Mouse (Mus musculus): Measurements from ENCODE around the gene Tdp1.

Tdp1 gene

GRCm38 (mm10) chr12:99952928-99953327, 68.6 kb downstream of the Tdp1 start:
- Histone ChIP-seq H3K27me3 (ENCODE audit: insufficient read depth, low read length) (no peaks in the 10 kb centered on the region), H3K36me3 (ENCODE audit: insufficient read depth, low read length) (peaks cover 31% of the 10 kb centered on the region), H3K9me3 (ENCODE audit: low read length) (no peaks in the 10 kb centered on the region), H3K4me3 (replicated peaks; ENCODE audit: low read length) (no peak overlapping the region), H3K4me1 (replicated peaks; ENCODE audit: low read depth, low read length) (no peaks in the 10 kb centered on the region)
- no peak for TF ChIP-seq NANOG (IDR thresholded peaks at IDR 0.05; ENCODE audit: borderline replicate concordance, low read length)
- no peak for TF ChIP-seq POU5F1 (IDR thresholded peaks at IDR 0.05; ENCODE audit: borderline replicate concordance, low read length)
- peak; percentile 40 for TF ChIP-seq CTCF (conservative IDR thresholded peaks at IDR 0.05; ENCODE audit: low read length)

GRCm38 (mm10) chr12:99956411-99956810, 72.1 kb downstream of the Tdp1 start:
- Histone ChIP-seq H3K4me1 (replicated peaks; ENCODE audit: low read depth, low read length) (no peaks in the 10 kb centered on the region; the same call in 1 of the 2 replicates), H3K27me3 (ENCODE audit: insufficient read depth, low read length) (peaks cover 17% of the 10 kb centered on the region), H3K9me3 (ENCODE audit: low read length) (no peaks in the 10 kb centered on the region), H3K4me3 (replicated peaks; ENCODE audit: low read length) (no peak overlapping the region), H3K36me3 (ENCODE audit: insufficient read depth, low read length) (peaks cover 17% of the 10 kb centered on the region)
- TF ChIP-seq POU5F1 (IDR thresholded peaks at IDR 0.05; ENCODE audit: borderline replicate concordance, low read length), result no peak
- TF ChIP-seq CTCF (conservative IDR thresholded peaks at IDR 0.05; ENCODE audit: low read length), result no peak
- no peak for TF ChIP-seq NANOG (IDR thresholded peaks at IDR 0.05; ENCODE audit: borderline replicate concordance, low read length)

GRCm38 (mm10) chr12:99958068-99959060, 74.0 kb downstream of the Tdp1 start:
- H3K9me3 ChIP-seq (ENCODE audit: low read length), result no peaks in the 10 kb centered on the region
- peaks cover 24% of the 10 kb centered on the region for H3K27me3 ChIP-seq (ENCODE audit: insufficient read depth, low read length)
- no peak overlapping the region for H3K4me3 ChIP-seq (replicated peaks; ENCODE audit: low read length)
- TF ChIP-seq NANOG (IDR thresholded peaks at IDR 0.05; ENCODE audit: borderline replicate concordance, low read length) (no peak), CTCF (conservative IDR thresholded peaks at IDR 0.05; ENCODE audit: low read length) (no peak), POU5F1 (IDR thresholded peaks at IDR 0.05; ENCODE audit: borderline replicate concordance, low read length) (no peak)
- H3K36me3 ChIP-seq (ENCODE audit: insufficient read depth, low read length), result peaks cover 12% of the 10 kb centered on the region
- H3K4me1 ChIP-seq (replicated peaks; ENCODE audit: low read depth, low read length), result no peaks in the 10 kb centered on the region; the same call in 1 of the 2 replicates

- TF ChIP-seq POU5F1 (IDR thresholded peaks at IDR 0.05; ENCODE audit: borderline replicate concordance, low read length) (no peak), CTCF (conservative IDR thresholded peaks at IDR 0.05; ENCODE audit: low read length) (no peak)
- Histone ChIP-seq H3K9me3 (ENCODE audit: low read length) (no peaks in the 10 kb centered on the region), H3K4me3 (replicated peaks; ENCODE audit: low read length) (no peak overlapping the region), H3K27me3 (ENCODE audit: insufficient read depth, low read length) (peaks cover 33% of the 10 kb centered on the region), H3K36me3 (ENCODE audit: insufficient read depth, low read length) (peaks cover 12% of the 10 kb centered on the region), H3K4me1 (replicated peaks; ENCODE audit: low read depth, low read length) (peaks cover 4% of the 10 kb centered on the region)
Measured at GRCm38 (mm10) chr12:99959291-99959690, 75.0 kb downstream of the Tdp1 start.

- peaks cover 12% of the 10 kb centered on the region for H3K36me3 ChIP-seq (ENCODE audit: insufficient read depth, low read length)
- TF ChIP-seq NANOG (IDR thresholded peaks at IDR 0.05; ENCODE audit: borderline replicate concordance, low read length) (no peak), CTCF (conservative IDR thresholded peaks at IDR 0.05; ENCODE audit: low read length) (no peak), POU5F1 (IDR thresholded peaks at IDR 0.05; ENCODE audit: borderline replicate concordance, low read length) (no peak)
- H3K27me3 ChIP-seq (ENCODE audit: insufficient read depth, low read length), result peaks cover 40% of the 10 kb centered on the region
- no peaks in the 10 kb centered on the region for H3K9me3 ChIP-seq (ENCODE audit: low read length)
- H3K4me3 ChIP-seq (replicated peaks; ENCODE audit: low read length), result no peak overlapping the region
- peaks cover 10% of the 10 kb centered on the region for H3K4me1 ChIP-seq (replicated peaks; ENCODE audit: low read depth, low read length)
Measured at GRCm38 (mm10) chr12:99959930-99960329, 75.6 kb downstream of the Tdp1 start.

GRCm38 (mm10) chr12:99960675-99961074, 76.4 kb downstream of the Tdp1 start:
- H3K36me3 ChIP-seq (ENCODE audit: insufficient read depth, low read length), result peaks cover 6% of the 10 kb centered on the region
- peaks cover 17% of the 10 kb centered on the region for H3K4me1 ChIP-seq (replicated peaks; ENCODE audit: low read depth, low read length)
- no peaks in the 10 kb centered on the region for H3K9me3 ChIP-seq (ENCODE audit: low read length)
- TF ChIP-seq POU5F1 (IDR thresholded peaks at IDR 0.05; ENCODE audit: borderline replicate concordance, low read length), result no peak
- TF ChIP-seq CTCF (conservative IDR thresholded peaks at IDR 0.05; ENCODE audit: low read length), result no peak
- H3K27me3 ChIP-seq (ENCODE audit: insufficient read depth, low read length), result peaks cover 47% of the 10 kb centered on the region
- H3K4me3 ChIP-seq (replicated peaks; ENCODE audit: low read length), result no peak overlapping the region

GRCm38 (mm10) chr12:99964301-99965202, 80.2 kb downstream of the Tdp1 start, which contains the start of gene Kcnk13:
Gene Kcnk13 (plus strand): TSS chr12:99964499.
- Histone ChIP-seq H3K36me3 (ENCODE audit: insufficient read depth, low read length) (no peaks in the 10 kb centered on the region), H3K4me3 (replicated peaks; ENCODE audit: low read length) (peak within 1 kb of the TSS; percentile 76), H3K9me3 (ENCODE audit: low read length) (no peaks in the 10 kb centered on the region), H3K27me3 (ENCODE audit: insufficient read depth, low read length) (peaks cover 84% of the 10 kb centered on the region), H3K4me1 (replicated peaks; ENCODE audit: low read depth, low read length) (peaks cover 36% of the 10 kb centered on the region)
- no peak for TF ChIP-seq POU5F1 (IDR thresholded peaks at IDR 0.05; ENCODE audit: borderline replicate concordance, low read length)
- peak; percentile 61 for TF ChIP-seq CTCF (conservative IDR thresholded peaks at IDR 0.05; ENCODE audit: low read length)

Measured in E14TG2a.4 (cell line).